Mouse (Mus musculus): ENCODE measurements around the gene Gdpd2.

Gdpd2 gene

DNA sequence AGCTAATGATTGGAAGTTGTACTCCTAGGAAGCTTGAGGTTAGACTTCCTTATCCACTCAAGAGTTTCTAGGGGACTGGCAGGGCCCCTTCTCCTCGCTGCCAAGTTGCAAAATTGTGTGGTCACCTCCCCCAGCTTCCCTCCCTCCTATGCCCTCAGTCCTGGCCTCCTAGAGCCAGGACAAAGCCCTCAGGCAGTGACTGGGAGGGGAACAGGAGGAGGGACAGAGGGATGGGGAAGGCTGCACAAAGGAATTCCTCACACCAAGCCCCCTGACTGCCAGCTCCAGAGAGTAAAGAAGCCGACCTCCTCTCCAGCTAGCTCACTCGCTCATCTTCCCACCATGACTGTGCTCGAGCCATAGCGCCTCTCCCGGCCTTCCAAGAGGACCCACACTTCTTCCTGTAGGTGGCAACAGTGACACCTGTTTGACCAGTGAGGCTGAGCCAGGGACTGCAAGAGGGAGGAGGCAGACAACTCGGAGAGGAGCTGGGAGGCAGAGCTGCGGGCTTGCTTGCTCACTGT is at the start of gene Gdpd2:
TSS of gene Gdpd2 (plus strand) at position 209 of the 524 bp plus-strand sequence.
- peak; percentile 88 for ATAC-seq (ENCODE audit: low TSS enrichment)

DNA sequence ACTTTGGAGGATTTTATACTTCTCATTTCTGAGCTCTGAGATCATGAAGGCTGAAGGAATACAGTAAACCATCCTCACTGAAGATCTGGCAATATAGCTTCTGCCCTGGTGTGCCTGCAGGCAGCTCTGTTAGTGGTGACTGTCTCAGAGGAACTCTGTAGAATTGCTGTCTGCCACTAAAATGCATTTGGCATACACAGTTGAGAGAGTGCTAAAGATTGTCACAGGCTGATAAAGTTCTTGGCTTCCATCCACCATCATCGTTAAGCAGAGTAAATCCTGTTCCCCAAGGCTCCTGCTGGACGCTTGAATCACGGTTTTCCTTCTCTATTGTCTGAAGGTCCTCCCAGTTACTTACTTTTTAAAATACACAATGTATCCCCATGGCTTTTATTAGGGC is 43.1 kb upstream of the Gdpd2 start:
- no peak for ATAC-seq (ENCODE audit: low TSS enrichment)

DNA sequence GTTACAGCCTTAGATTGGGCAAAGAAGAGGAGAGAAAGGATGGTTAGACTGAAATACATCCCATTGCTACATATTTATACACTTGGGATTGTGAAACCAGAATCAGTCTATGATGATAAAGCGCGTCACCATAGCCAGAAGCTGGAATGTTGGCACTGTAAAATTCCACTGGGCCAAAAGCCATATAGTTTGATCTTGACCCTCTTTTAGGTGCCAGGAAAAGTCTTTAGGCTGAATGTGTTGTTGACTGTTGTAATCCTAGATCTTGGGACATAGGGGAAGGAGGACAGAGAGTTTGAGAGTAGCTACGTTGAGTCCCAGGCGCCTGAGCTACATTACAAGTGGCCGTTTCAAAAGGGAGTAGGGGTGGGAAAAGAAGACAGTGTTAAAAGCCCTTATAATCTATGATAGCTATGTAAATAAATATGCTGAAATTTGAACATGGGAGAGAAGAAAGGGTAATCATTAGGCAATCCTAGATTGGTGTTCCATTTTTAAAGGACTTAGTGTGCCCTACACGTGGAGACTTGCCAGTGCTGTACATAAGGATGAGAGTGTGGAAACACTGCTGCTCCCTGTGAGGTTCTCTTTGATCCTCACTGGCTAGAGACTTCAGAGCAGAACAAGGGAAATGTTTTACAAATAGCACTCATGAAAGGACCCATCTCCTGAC is 42.2 kb upstream of the Gdpd2 start:
- ATAC-seq (ENCODE audit: low TSS enrichment), result no peak

DNA sequence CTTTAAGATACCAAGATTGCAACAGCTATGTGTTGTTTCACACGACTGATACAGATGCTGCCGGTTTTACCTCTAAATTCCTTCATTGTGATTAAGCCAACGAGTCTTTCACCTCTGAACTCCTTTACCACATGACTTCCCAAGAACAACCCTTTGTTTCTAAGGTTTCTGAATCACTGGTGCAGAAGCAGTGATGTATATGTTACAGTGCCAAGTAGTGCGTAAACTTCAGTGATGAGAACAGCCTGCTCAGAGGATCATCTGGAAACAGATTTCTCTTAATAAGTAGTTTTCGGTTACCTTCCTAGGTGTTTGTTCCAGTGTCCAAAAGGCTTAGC is 41.7 kb upstream of the Gdpd2 start:
- no peak for ATAC-seq (ENCODE audit: low TSS enrichment)

DNA sequence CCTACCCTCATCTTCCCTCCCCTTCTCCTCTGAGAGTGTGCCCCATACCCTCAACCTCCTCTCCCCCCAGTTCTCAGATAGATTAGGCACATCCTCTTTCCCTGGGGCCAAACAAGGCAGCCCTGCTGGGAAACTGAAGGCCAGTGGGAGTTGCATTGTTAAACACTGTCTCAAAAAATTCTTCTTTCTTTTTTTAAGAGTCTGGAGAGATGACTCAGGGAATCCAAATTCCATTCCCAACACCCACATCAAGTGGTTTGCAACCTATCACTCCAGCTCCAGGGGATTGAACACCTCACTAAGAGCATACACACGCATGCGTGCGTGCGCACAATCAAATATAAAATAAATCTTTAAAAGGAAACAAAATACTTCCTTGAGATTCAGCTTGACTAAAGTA is 32.9 kb upstream of the Gdpd2 start:
- no peak for ATAC-seq (ENCODE audit: low TSS enrichment)

DNA sequence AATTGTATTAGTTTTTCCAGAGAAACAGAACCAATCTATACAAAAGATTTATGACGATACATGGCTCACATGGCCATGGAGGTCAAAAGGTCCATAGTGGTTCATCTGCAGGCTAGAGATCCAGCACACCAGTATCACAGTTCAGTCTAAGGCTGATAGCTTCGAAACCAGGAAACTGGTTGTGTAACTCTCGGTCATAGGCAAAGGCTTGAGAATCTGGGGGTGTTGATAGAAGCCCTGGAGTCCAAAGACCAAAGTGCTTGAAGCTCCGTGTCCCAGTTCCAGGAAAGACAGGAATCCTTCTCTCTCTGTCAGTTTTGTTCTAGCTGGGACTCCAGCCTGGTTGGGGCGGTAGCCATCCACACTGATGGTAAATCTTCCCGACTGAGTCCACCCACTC is 21.6 kb upstream of the Gdpd2 start:
- no peak for ATAC-seq (ENCODE audit: low TSS enrichment)

DNA sequence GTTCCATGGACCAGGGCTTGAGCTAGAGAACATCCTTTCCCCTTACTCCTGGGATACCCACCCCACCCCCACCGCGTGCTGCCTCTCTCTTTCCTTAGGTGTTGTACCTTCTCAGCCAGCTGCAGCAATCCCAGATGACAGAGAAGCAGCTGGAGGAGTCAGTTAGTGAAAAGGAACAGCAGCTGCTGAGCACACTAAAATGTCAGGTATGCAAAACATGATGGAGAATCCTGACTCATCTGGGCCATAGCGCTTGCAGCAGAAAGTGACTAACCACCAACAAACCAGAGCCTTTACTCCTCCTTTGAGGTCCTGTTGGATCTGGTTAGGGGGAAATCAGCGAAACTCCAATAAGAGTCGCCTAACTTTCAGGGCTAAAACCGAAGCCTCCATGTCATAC is 13.5 kb upstream of the Gdpd2 start:
- ATAC-seq (ENCODE audit: low TSS enrichment), result no peak

DNA sequence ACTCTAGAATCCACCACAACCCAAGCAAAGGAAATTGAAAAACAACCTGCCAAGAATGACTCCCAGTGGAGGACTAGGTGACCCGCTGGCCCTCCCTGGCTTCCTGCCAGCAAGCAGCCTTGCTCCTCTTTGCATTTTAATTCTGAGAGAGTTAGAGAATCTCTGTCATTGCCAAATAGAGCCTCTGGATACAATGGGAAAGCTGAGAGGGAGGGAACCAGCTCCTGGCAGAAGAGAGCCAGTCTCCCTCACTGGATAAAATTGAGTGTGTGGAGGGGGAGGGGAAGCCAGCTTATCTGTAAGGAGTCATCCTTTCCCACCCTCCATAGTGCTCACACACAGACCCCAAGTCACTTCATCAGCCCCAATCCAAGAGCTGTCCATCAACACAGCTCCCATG is 726 bp upstream of the Gdpd2 start:
- no peak for ATAC-seq (ENCODE audit: low TSS enrichment)

DNA sequence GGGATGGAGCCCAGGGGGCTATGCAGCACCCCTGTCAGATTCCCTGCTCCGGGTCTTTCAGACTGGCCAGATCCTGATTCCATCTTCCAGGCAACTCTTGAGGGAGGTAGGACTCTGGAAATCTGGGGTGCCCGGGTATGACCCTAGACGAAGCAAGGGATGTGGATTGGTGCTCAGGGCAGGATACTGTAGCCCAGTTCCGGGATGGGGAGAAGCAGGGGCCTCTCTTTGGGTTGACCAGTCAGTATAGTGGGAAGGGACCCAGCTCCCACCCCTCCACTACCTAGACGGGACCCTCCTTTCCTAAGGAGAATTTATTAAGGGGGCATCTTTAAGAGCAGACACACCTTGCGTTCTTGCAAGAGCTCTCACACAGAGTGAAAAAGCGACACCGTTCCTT is 593 bp downstream of the Gdpd2 start:
- ATAC-seq (ENCODE audit: low TSS enrichment), result no peak

DNA sequence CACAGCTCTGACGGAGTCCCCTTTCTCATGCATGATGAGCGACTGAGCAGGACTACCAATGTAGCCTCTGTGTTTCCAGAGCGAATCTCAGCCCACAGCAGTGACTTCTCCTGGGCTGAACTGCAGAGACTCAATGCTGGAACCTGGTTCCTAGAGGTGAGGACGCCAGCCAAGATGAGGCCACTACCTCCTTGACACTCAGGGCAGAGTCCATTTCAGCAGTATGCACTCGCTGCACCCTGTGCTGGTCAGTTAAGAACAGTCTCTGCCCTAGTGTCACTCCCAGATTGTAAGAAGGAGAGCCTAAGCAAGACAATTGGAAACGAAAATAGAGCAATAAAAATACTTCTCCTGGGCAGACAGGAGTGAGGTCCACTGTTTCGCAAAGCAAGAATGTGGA is 4.7 kb downstream of the Gdpd2 start:
- ATAC-seq (ENCODE audit: low TSS enrichment), result no peak

DNA sequence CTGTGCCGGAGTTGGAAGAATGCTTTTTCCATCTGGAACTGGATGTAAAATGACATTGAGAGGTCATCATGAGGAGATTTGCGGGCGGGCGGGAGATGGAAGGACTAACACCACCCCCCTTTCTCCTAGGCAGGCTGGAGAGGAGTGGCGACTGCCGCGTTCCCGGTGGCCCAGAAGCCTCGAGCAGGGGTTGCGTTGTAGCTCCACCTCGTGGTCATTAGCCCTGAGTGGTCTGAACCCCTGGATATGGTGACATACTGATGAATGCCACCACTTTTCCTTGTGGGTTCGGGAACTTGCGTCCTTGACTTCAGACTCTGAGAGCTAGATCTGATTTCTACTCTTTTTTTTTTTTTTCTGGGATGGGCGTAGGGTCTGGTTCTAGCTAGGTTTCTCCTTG is 9.2 kb downstream of the Gdpd2 start:
- peak; percentile 93 for ATAC-seq (ENCODE audit: low TSS enrichment)

DNA sequence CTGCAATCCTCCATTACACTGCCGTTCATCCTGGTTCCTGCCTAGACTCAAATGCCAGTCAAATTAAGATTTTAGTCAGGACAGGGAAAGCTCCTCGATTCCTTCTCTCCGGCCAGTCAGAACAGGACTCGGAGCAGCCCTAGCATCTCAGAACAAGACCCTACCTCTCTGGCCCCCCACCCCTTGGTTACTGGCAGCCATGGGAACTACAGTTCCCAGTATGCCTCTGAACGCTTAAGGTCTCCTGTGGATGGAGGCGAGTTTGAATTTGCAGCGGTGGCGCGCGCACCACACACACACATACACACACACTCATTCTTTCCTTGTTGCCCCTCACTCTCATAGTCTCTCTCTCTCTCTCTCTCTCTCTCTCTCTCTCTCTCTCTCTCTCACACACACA is 9.8 kb downstream of the Gdpd2 start:
- ATAC-seq (ENCODE audit: low TSS enrichment), result peak; percentile 76

DNA sequence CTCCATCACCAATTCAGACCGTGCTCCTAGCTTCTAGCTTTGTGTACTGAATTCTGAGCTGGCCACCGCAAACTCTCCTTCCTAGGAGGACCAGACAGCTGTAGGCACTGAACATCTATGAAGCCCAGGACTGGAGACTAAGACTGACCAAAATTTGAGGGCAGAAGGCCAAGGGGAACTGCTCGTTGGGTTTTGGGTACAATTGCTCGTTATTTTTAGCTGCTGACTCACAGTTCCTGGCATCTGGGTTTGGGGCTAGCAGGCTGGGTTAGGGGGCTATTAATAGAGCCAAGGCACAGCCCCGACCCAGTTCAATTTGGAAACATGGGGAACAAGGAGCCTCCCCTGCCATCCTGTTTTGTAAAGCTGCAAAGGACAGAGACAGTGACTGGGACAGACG is 11.1 kb downstream of the Gdpd2 start:
- 0 out of 2 replicates have a peak, but pooled peaks have one; percentile 25 for ATAC-seq (ENCODE audit: low TSS enrichment)

DNA sequence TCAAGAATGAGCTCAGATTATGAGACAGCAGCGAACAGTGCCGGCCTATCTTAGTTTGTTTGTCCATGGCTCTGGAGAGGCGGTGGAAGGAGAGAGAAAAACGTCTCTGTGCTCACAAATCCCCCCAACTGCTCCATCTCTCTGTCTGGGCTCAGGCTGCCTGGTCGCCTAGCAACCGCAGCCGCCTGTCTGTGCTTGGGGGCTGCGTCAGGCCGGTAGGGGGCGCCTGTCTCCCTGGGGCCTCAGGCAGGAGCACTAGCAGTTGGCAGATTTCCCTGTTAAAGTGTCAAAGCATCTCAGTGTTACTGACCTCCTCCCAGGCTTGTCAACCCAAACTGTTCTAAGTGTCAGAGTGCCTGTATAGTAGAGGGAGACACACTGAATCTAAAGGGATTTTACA is 12.3 kb downstream of the Gdpd2 start:
- peak; percentile 84 for ATAC-seq (ENCODE audit: low TSS enrichment)

DNA sequence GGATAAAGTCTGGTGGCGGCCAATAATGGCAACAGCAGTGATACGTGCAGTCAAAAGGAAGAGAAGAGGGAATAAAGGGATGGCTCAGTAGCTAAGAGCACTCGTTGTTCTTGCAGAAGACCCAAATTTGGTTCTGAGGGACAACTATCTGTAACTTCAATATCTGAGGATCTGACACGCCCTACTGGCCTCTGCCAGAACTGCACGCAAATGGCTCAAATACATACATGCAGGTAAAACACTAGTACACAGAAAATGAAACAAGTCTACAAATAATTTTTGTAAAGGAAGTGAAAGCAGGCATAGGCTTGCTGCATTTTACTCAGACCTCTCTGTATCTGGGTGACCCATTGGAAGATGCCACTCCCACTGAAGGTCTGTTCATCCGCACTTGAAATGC is 36.2 kb downstream of the Gdpd2 start:
- no peak for ATAC-seq (ENCODE audit: low TSS enrichment)

DNA sequence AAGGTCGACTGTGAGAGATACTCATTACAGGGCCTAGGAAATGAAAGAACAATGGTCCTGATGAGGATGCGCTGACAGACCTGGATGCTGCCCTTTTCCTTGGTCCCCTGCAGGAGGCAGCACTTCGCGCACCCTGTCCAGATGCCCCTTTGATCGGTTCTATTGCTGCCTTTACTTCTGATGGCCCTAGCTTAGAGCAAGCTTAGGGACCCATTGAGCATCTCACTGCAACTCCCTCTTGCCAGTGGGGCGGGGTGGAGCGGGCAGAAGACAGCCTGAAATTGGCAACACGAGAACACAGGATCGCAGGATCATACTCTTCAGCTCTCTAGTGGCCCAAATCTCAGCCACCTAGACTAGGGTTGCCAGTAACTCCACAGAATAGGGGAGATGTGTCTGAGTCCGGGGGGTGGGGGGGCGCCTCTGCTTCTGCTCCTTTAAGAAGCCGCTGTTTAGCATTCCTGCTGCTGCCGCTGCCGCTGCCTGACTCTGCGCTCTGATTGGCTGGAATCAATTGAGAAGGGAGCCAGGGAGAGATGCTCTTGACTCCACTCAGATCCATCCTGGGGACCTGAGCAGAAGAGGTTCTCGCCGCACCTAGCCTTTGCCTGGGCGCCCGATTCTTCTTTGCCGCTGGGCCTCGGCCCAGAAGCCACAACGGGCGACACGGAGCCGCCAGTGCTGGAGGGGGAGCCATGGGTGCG is 37.7 kb downstream of the Gdpd2 start, which contains the start of gene Dlg3:
TSS of gene Dlg3 (plus strand) at position 542 of the 704 bp plus-strand sequence.
- ATAC-seq (ENCODE audit: low TSS enrichment), result peak; percentile 90

DNA sequence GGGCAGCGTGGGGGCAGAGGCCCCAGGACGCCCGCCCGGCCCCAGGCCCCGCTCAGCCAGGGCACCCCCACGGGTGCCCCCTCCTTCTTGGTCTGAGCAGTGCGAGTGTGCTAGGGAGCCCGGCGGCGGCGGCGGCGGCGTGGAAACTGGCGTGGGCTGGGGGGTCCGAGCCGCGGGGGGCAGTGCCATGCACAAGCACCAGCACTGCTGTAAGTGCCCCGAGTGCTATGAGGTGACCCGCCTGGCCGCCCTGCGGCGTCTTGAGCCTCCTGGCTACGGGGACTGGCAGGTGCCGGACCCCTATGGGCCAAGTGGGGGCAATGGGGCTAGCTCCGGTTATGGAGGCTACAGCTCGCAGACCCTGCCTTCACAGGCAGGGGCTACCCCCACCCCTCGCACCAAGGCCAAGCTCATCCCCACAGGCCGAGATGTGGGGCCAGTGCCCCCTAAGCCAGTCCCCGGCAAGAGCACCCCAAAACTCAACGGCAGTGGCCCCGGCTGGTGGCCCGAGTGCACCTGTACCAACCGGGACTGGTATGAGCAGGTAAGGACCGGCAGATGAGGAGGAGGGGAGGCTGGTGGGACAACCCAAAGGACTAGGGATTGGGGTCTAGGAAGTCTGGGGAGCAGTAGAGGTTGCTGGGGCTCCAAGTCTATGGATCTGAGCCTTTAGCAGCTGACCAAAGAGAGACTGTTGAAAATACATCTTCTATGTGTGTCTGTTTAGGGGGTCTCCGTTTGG is 38.4 kb downstream of the Gdpd2 start:
- ATAC-seq (ENCODE audit: low TSS enrichment), result peak; percentile 26

DNA sequence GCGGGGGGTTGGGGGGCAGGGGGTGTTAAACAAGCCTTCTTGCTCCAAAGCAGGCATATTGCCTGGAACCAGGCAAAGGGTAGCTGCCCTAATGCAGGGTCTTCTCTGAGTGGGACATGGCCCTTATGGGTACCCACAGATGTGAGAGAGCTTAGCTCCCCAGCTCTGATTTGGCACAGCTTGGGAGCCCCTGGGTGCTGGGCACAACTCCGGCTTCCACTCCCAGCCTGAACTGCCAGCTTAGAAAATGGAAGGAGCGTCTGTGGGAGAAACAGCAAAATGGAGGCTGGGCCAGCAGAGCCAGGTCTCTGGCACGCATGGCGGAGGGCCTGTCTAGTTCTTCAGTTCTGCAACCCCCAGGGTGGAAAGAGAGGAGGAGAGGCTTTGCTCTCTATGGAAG is 39.6 kb downstream of the Gdpd2 start:
- no peak for ATAC-seq (ENCODE audit: low TSS enrichment)

DNA sequence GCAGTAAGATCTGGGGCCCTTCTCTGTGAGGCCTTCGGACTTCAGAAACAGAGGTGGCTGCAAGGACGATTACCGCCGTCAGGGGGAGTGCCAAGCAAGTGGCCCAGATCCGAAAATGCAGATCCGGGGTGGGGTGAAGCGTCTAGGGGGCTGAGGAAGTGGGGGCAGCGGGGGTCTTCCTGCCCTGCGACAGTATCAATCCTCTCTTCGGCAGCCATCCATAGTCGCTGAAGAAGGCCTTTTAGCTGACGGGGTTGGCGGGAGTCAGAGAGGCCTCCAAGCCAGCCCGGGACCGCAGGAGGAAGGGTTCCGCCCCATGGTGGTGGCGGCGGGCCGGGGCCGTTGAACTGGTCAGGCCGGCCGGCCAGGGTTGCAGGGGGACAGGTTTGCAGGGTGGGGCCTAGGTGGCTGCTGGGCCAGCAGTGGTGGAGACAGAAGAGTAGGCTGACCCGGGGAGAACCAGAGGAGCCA is 44.7 kb downstream of the Gdpd2 start:
- 0 out of 2 replicates have a peak, but pooled peaks have one; percentile 29 for ATAC-seq (ENCODE audit: low TSS enrichment)

DNA sequence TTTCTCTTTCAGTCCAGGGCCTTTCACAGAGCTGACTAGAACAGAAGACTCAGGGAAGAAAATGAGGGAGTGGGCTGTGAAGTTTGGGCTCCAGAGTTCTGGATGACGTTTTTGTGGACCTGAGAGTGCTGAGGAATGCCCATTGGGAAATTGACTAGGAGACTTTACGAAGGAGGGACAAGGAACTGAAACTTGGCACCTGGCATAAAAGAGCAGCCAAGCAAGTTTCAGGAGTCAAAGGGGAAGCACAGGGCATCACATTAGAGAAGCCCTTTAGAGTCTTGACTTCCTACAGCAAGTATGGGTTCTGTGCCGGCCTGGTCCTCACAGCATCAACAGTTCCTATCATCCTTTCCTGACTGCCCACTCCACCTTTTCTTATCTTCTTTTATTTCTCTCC is 45.7 kb downstream of the Gdpd2 start:
- no peak for ATAC-seq (ENCODE audit: low TSS enrichment)

DNA sequence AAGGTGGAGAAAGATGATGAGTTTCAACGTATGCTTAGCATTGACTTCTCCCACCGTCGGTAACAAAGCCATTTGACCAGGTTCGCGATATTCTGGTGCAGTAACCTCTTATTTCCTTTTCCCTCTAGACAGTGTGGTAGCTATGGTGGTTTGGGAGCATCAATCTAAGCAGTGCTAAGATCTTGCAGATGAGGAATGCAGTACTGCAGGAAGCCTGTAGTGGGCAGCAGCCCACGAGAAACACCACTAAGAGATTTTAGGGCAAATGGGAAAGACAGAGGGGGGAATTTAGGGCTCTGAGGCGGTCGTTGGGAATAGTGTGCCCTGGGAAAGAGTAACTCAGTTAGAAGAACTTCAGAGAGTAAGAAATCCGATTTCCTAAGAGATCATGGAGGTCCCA is 46.8 kb downstream of the Gdpd2 start:
- ATAC-seq (ENCODE audit: low TSS enrichment), result peak; percentile 66

DNA sequence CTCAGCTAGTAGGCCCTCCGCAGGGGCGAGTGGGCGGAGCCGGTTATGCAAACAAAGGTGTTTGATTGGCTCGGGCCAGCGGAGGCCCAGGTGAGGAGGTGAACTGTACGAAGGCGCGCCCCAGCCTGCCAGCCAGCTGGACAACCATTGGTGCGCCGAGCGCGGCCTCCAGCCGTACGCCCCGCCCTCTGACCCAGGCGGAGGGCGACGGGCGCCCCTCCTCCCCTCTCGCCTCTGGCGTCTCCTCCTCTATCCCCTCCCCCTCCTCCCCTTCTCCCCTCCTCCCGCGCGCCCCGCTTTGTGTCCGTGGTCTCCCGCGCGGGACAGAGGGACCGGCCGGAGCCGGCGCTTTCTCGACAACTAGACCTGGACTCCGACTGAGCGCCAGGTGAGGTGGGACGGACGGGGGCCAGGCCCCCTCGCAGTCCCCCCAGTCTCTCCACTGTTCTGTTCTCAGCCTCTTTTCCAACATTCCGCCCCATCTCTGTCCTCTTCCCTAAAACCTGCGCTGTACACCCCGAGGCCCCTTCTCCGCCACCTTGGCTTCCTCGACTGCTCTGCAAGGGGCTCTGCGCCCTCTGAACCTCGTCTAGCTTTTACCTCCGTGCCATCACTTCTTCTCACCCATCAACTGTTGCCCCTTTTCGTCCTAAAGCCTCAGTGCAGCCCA is 47.4 kb downstream of the Gdpd2 start:
- 0 out of 2 replicates have a peak, but pooled peaks have one; percentile 13 for ATAC-seq (ENCODE audit: low TSS enrichment)

Data from frontal cortex, adult (tissue).